Mouse (Mus musculus) left cerebral cortex, postnatal 10 days (tissue): Measurements from ENCODE around the gene Gm17617. TPM values are rescaled to one million over a fixed set of nuclear protein-coding genes. Genes with fewer than 3 reads are reported as not detected.
"Not testable (repeated sequence)": the region's sequence is repeated elsewhere in the genome, so short reads cannot be mapped to it uniquely, and the experiment has no call there.

ENCODE experiments used
- DNase-seq, 2 experiments: peaks; one replicate each; pipeline ENCODE4 v3.0.0; 2021 to 2022; ENCODE audit warnings: low spot score in 2 of 2, mixed read lengths in 1 of 2; ENCODE audit errors: extremely low spot score in 1 of 2
- intact Hi-C: fragments of 180-260 bp; cut with DNase I; formaldehyde crosslinking; loops from one replicate; pipeline ENCODE4 v1.15.1; 2025
- total RNA-seq, 2 experiments: library from RNA; stranded (reverse); gene quantifications; 2 replicates each; pipeline ENCODE4 v1.2.3; 2021

Gene Gm17617
- total RNA-seq, 2 experiments from 2014 or later: not detected

GRCm38 (mm10) chr13:55152621-55153415, 19.5 kb upstream of the Gm17617 start, which contains the start of gene Fgfr4:
TSS of gene Fgfr4 (plus strand) at chr13:55152640.
- peak in 1 of 2 experiments; percentile 59 for DNase-seq
- intact Hi-C loops: no loop called here

- DNase-seq: no peak
- intact Hi-C loops: no loop called here
These were observed 6.9 kb upstream of the Gm17617 start for GRCm38 (mm10) chr13:55140271-55140670.

DNA sequence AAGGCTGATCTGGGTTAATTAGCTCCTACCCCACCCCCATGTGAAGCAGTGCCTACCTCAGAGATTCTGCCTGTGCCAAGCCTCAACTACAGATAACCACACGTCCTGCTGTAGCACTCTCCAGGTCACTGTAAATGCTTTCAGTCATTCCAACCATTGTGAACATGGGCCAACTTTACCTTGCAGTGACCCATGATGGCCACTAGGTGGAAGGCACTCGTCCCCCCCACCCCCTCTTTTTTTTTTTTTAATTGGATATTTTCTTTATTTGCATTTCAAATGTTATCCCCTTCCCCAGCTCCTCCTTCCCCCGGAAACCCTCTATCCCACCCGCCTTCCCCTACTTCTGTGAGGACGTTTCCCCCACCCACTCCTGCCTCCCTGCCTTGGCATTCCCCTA, 2.0 kb upstream of the Gm17617 start:
- intact Hi-C loops: loop anchor here (5.0 kb wide), 1 partner anchor 42 kb away; no protein-coding TSS in a partner anchor
- DNase-seq: no peak

- no peak for DNase-seq
- intact Hi-C loops: no loop called here
These were observed 8.4 kb downstream of the Gm17617 start for GRCm38 (mm10) chr13:55124903-55125302.

DNA sequence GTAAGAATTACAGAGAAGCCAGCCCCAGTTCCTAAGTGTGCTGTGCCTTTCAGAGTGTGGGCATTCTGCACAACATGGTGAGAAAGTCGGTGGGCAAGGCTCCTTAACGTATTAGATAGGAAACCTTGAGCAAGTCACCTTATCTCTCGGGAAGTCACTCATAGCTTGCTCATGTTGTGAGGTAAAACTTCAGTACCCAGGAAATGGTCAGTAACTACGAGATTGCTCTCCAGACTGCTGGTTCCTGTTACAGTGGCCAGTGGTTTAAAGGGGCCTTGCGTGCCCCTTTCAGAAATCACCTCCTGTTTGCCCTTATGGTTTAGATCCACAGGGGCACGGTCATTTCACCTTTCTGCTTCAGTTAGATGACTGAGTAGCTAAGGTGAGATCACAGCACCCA, 19.0 kb downstream of the Gm17617 start:
- no peak for DNase-seq
- intact Hi-C loops: no loop called here

DNA sequence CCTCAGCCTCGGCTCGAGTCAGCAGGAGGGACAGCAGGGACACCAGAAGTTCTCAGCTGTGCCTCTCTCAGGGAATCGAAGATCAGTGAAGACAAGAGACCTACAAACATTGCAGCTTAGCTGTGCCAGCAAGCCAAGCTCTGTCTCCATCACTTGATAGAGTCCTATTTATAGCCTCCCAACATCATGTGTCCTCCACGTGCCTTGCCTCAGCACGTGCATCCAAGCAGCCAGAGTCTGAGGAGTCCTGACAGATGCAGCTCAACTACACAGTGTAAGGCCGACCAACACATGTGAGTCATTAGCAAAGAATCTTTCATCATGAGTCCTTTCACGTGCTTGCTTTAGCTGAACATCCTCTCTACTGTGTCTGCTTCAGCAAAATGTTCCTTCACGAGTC, 25.7 kb downstream of the Gm17617 start:
- DNase-seq: no peak
- intact Hi-C loops: no loop called here

DNA sequence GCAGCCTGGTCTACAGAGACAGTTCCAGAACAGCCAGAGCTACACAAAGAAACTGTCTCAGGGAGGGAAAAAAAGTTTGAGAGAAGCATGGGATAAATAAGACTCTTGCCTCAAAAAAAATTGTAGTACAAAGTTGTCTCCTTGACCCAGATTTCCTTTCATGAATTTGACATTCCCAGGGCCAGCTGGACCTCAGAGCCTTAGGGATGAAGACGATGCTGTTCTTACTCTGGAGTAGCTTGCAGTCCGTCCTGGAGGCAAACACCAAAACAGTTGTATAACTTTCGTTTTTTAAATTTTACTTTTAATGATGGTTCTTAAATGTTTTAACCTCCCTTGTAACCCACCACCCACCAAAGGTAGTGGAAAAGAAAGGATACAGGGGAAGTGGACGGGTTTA, 26.2 kb downstream of the Gm17617 start:
- intact Hi-C loops: no loop called here
- no peak for DNase-seq

DNA sequence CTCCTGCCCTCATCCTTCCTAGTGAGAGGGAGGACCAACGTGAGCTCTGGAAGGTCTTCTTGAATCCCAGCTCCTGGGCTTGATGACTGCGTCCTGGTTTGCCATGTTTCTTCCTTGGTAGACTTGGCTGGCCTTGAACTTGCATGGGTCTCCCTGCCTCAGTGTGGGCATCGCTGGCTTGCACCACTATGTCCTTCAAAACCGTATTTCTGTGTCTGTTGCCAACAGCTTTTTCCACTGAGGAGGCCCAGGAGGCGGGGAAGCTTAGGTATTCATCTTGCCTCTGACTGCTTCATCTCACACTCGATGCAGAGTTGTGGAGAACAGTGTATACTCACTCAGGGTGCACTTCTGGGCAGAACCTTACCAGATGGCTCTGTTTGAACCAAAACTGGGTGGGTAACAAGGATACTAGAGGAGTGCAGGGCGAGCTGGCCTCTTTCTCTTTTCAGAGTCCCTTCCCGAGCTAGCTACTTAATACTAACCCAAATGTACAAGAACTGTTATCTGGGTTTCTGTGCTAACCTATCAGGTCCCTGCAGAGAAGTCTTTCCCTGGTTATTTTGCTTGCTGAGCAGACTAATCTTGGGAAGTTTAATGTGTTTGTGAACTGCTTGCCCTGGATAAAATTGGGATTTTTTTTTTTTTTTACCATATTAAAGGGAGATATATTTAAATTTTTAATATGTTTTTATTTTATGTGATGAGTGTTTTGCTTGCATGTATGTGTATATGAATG, 27.2 kb downstream of the Gm17617 start:
- intact Hi-C loops: no loop called here
- no peak for DNase-seq

DNA sequence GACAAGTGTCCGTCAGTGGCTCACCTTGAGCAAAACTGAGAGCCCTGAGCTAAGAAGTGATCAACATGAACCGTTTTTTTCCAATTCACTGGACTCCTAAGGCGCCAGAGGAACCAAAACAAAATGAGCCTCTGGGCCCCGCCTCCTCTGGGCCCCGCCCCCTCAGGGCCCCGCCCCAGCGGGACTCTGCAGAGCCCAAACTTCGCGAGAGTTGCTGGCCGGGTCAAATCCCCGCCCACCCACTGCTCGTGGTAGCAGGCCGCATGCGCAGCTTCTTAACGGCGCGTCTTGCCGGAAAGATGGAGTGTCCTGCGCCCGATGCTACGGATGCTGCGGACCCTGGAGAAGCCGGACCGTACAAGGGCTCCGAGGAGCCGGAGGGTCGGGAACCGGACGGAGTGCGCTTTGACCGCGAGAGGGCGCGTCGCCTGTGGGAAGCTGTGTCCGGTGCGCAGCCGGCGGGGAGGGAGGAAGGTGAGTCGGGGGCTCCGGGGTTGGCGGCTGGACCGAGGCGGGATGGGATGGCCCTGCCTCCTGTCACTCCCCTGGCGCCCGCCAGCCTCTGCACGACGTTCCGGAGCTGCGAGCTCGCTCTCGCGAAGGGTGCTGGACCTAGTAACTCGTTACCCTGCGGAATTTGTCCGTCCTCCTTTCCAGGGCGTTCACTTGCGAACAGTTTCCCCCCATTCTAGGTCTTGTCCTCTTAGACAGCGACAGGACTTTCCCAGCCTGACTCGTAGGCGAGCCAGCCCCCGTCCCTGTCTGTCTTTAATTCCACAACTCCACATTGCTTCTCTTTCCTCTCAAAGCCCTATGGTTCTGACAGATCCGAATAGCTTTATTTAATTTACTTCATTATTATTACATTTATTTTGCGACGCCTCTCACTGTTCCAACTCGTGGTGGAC, 28.0 kb downstream of the Gm17617 start, which contains the start of gene Zfp346:
TSS of gene Zfp346 (plus strand) at position 267 of the 908 bp plus-strand sequence.
- intact Hi-C loops: no loop called here
- peak; percentile 95 to 98 for DNase-seq

- intact Hi-C loops: no loop called here
- no peak for DNase-seq
These were observed 30.0 kb downstream of the Gm17617 start for GRCm38 (mm10) chr13:55103351-55103750.

GRCm38 (mm10) chr13:55102366-55102765, 31.0 kb downstream of the Gm17617 start:
- no peak for DNase-seq
- intact Hi-C loops: no loop called here

DNA sequence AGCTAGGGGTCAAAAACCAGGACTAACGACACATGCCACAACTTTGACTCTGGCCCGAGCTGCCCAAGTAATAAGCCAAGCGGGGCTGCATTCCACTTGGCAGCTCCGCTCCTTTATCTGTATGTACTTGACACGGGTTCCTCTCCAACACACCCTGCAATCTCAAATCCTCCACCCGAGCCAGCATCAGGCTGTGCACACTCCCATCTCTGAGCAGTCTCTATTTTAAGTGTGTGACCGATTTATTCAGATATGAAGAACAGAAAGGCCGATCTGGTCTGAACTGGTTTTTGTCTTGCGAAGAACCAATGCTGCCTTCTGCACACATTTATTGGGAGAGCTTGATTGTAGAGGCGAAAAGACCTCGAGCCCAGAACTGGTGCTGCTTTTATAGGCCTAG, 31.7 kb downstream of the Gm17617 start:
- intact Hi-C loops: no loop called here
- DNase-seq: no peak

DNA sequence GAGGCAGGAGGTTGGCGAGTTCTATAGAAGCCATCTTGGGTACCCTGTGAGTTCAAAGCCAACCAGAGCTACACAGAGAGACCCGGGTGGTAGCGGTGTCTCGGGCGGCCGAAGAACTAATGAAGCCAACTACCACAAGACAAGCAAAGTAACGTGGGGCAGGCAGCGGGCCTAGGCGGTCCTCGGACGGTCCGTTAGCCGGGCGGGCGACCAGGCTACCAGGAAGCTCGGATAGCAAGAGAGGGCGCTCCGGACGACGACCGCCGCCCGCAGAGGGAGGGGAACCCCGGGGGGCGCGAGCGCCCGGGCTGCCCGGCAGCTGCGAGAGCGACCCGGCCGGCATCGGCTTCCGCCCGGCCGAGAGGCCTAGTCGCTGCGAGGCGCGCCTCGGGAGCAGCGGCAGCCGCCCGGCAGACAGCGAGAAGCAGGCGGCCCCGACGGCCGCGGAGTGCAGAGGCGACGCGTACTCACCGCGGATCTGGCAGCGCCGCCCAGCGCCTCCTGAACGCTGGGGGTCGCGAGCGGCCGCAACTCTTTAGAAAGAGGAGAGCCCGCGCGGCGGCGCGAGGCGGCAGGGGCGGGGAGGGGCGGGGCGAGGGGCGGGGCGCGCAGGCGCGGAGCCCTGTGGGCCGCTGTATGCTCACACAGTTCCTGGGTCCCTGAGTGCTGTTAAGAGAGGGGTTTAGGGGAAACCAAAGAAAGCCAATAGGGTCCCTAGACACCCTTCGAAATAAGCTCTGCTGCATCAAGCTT, 33.4 kb downstream of the Gm17617 start, which contains the start of gene Uimc1:
TSS of gene Uimc1 (minus strand) at position 575 of the 753 bp plus-strand sequence.
- peak; percentile 68 to 91 for DNase-seq
- intact Hi-C loops: no loop called here

GRCm38 (mm10) chr13:55099066-55099725, 34.2 kb downstream of the Gm17617 start:
- intact Hi-C loops: no loop called here

DNA sequence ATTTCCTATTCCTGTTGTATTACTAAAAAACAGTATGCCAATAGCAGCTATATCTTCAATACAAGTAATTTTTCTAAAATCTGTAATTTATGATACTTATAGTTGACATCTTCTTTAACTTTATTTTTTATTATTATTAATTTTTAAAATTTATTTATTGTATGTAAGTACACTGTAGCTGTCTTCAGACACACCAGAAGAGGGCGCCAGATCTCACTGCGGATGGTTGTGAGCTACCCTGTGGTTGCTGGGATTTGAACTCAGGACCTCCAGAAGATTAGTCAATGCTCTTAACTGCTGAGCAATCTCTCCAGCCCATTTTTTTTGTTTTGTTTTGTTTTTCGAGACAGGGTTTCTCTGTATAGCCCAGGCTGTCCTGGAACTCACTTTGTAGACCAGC, 35.5 kb downstream of the Gm17617 start:
- intact Hi-C loops: not testable (repeated sequence)
- peak in 1 of 2 experiments; percentile 31 for DNase-seq

More at GRCm38 (mm10) chr13:55099066-55099725, 34.2 kb downstream of the Gm17617 start:
- DNase-seq: peak in 1 of 2 experiments; percentile 18

DNA sequence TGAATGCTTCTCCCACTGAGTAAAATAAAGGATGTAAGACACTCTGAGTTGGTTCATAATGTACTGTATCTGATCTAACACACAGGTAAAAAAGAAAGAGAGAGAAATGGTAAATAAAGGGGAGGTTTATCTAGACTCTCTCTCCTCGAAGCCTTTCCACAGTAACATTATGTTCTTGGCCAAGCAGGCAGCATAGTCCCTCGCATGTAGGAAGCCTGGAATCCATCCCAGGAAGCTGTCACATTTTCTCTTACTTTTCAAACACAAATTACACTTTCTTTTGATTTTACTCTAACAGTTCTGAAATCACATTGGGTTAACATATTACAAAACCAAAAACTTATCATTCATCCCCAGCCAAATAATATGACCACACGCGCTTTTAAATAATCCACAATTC, 40.8 kb downstream of the Gm17617 start:
- intact Hi-C loops: no loop called here
- DNase-seq: no peak
